ENCODE assay signal across 25 mouse cellular contexts in the genomic region with DNA sequence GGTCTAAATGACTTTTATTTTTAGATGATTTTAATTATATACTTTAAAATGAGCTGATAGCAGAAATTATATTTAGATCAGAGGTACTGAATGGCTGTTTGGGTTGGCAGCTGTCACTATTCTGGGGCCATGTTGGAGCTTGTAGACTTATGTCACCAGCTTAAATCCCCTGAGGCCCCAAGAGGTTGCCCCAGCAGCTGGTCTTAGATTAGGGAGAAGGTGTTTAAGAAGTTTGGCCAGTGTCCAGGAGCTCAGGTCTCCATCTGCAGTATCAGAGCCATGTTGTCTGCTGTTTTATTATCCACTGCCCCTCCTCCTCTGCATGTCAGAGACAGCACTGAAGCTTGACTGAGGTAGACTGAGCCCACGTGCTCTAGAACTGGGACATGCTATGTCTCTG. TPM values are rescaled to one million over a fixed set of nuclear protein-coding genes. Genes with fewer than 3 reads are reported as not detected.
A peak's percentile ranks its signal among the peaks of the same experiment; 100 is the strongest.
DNase-seq lines count a peak whose midpoint lies in the region; ATAC-seq and TF ChIP-seq lines count a peak whose summit lies in the region.
"Had no signal": no experiment of that assay in that cellular context is flagged by ENCODE, and none has a peak within 500 bp of the region (broad histone marks: within the 10 kb centered on the region; RNA-seq: fewer than 3 reads in every experiment).

No protein-coding gene starts in this region.

- H3K4me1 ChIP-seq in embryonic facial prominence, embryonic 14.5 days (ENCODE audit: control insufficient read depth, insufficient read depth, low read length): no peaks in the 10 kb centered on the region
- no peaks in the 10 kb centered on the region for H3K4me1 ChIP-seq in embryonic facial prominence, embryonic 10.5 days
- H3K4me1 ChIP-seq in heart, postnatal 0 days (ENCODE audit: control insufficient read depth, insufficient read depth): peaks cover 8% of the 10 kb centered on the region
- peaks cover 5% of the 10 kb centered on the region; the same call in 1 of the 2 replicates for H3K4me1 ChIP-seq in heart, embryonic 10.5 days
- H3K4me1 ChIP-seq in midbrain, embryonic 14.5 days (ENCODE audit: control insufficient read depth, insufficient read depth, low read length): no peaks in the 10 kb centered on the region
- no peaks in the 10 kb centered on the region for H3K4me1 ChIP-seq in midbrain, embryonic 15.5 days
- H3K4me1 ChIP-seq: forebrain, embryonic 12.5 days; hindbrain, embryonic 10.5 days; lung, embryonic 15.5 days; midbrain, embryonic 12.5 days; stomach, embryonic 15.5 days had no signal

- no peak overlapping the region for H3K4me2 ChIP-seq in embryonic facial prominence, embryonic 14.5 days (ENCODE audit: low read depth, low read length)
- no peak overlapping the region for H3K4me2 ChIP-seq in heart, postnatal 0 days (ENCODE audit: low read depth, low read length)
- no peak overlapping the region for H3K4me2 ChIP-seq in midbrain, embryonic 14.5 days (ENCODE audit: low read length)
- H3K4me2 ChIP-seq in midbrain, embryonic 15.5 days: no peak overlapping the region
- H3K4me2 ChIP-seq: forebrain, embryonic 12.5 days; lung, embryonic 15.5 days; midbrain, embryonic 12.5 days; stomach, embryonic 15.5 days had no signal

- peak; percentile 80 for DNase-seq in embryonic facial prominence, embryonic 14.5 days (ENCODE audit: low spot score)
- no peak for DNase-seq in embryonic facial prominence, embryonic 10.5 days (ENCODE audit: low spot score)
- peak; percentile 15 for DNase-seq in heart, postnatal 0 days (ENCODE audit: low spot score)
- no peak for DNase-seq in heart, embryonic 10.5 days (ENCODE audit: low spot score)
- DNase-seq in midbrain, embryonic 14.5 days: peak; percentile 18
- DNase-seq in retina, postnatal 7 days (ENCODE audit: low read depth, low spot score): peak; percentile 84
- DNase-seq: adrenal gland, postnatal 10 days; cerebellum, adult 11-12 months; cerebellum, postnatal 14 days; gastrocnemius, postnatal 10 days; heart, adult 18-20 months; kidney, adult 2 months; kidney, postnatal 10 days; lung, postnatal 4 days; thymus, adult 18-20 months; thymus, postnatal 4 days had no signal

- no peaks in the 10 kb centered on the region for H3K9me3 ChIP-seq in embryonic facial prominence, embryonic 14.5 days (ENCODE audit: control insufficient read depth, low read length)
- no peaks in the 10 kb centered on the region for H3K9me3 ChIP-seq in embryonic facial prominence, embryonic 10.5 days
- H3K9me3 ChIP-seq in heart, postnatal 0 days (replicated peaks; ENCODE audit: control insufficient read depth, low read length): no peaks in the 10 kb centered on the region
- no peaks in the 10 kb centered on the region for H3K9me3 ChIP-seq in heart, embryonic 10.5 days
- no peaks in the 10 kb centered on the region for H3K9me3 ChIP-seq in midbrain, embryonic 14.5 days (ENCODE audit: control insufficient read depth, low read length)
- H3K9me3 ChIP-seq in midbrain, embryonic 15.5 days: no peaks in the 10 kb centered on the region
- H3K9me3 ChIP-seq: forebrain, embryonic 12.5 days; hindbrain, embryonic 10.5 days; lung, embryonic 15.5 days; midbrain, embryonic 12.5 days; stomach, embryonic 15.5 days had no signal

- TF ChIP-seq CTCF in heart, postnatal 0 days (IDR thresholded peaks at IDR 0.05; ENCODE audit: low read depth): no peak

- H3K4me3 ChIP-seq in embryonic facial prominence, embryonic 14.5 days (ENCODE audit: low read depth, low read length): no peak overlapping the region
- H3K4me3 ChIP-seq in embryonic facial prominence, embryonic 10.5 days: no peak overlapping the region
- H3K4me3 ChIP-seq in heart, postnatal 0 days (ENCODE audit: low read depth, low read length): no peak overlapping the region
- no peak overlapping the region for H3K4me3 ChIP-seq in heart, embryonic 10.5 days
- H3K4me3 ChIP-seq in midbrain, embryonic 14.5 days (replicated peaks; ENCODE audit: low read depth, low read length): no peak overlapping the region
- H3K4me3 ChIP-seq in midbrain, embryonic 15.5 days: no peak overlapping the region
- H3K4me3 ChIP-seq: forebrain, embryonic 12.5 days; hindbrain, embryonic 10.5 days; lung, embryonic 15.5 days; midbrain, embryonic 12.5 days; stomach, embryonic 15.5 days had no signal

- H3K27me3 ChIP-seq in embryonic facial prominence, embryonic 14.5 days (replicated peaks; ENCODE audit: control insufficient read depth, insufficient read depth, low read length): no peaks in the 10 kb centered on the region
- H3K27me3 ChIP-seq in embryonic facial prominence, embryonic 10.5 days (replicated peaks; ENCODE audit: low read depth, poor library complexity, severe bottlenecking): no peaks in the 10 kb centered on the region
- H3K27me3 ChIP-seq in heart, postnatal 0 days (ENCODE audit: control insufficient read depth, insufficient read depth, low read length): no peaks in the 10 kb centered on the region
- no peaks in the 10 kb centered on the region for H3K27me3 ChIP-seq in heart, embryonic 10.5 days (ENCODE audit: insufficient read depth, poor library complexity, severe bottlenecking)
- H3K27me3 ChIP-seq in midbrain, embryonic 14.5 days (ENCODE audit: control insufficient read depth, insufficient read depth, low read length): no peaks in the 10 kb centered on the region
- H3K27me3 ChIP-seq in midbrain, embryonic 15.5 days (replicated peaks): no peaks in the 10 kb centered on the region
- H3K27me3 ChIP-seq: forebrain, embryonic 12.5 days; lung, embryonic 15.5 days; midbrain, embryonic 12.5 days; stomach, embryonic 15.5 days had no signal

- H3K9ac ChIP-seq in embryonic facial prominence, embryonic 14.5 days (ENCODE audit: low read depth, low read length): no peak overlapping the region
- no peak overlapping the region for H3K9ac ChIP-seq in heart, postnatal 0 days (replicated peaks; ENCODE audit: low read depth, low read length)
- no peak overlapping the region for H3K9ac ChIP-seq in midbrain, embryonic 14.5 days (replicated peaks; ENCODE audit: low read length)
- H3K9ac ChIP-seq in midbrain, embryonic 15.5 days: no peak overlapping the region
- H3K9ac ChIP-seq: forebrain, embryonic 12.5 days; lung, embryonic 15.5 days; midbrain, embryonic 12.5 days; stomach, embryonic 15.5 days had no signal

- peak; percentile 50 for ATAC-seq in embryonic facial prominence, embryonic 14.5 days (ENCODE audit: low read depth)
- no peak for ATAC-seq in heart, postnatal 0 days (ENCODE audit: insufficient read depth, low read depth)
- ATAC-seq in midbrain, embryonic 14.5 days (ENCODE audit: low FRiP score, low TSS enrichment): no peak
- ATAC-seq in midbrain, embryonic 15.5 days (replicated peaks): no peak
- no peak for ATAC-seq in cerebellum, adult (ENCODE audit: insufficient number of reproducible peaks, low FRiP score, low TSS enrichment)
- ATAC-seq: activated CD4-positive, CD25-positive, alpha-beta regulatory T cell, adult 4 months; CD4-positive, CD25-positive, alpha-beta regulatory T cell, adult 4 months had no signal

- TF ChIP-seq EP300 in heart, postnatal 0 days (IDR thresholded peaks at IDR 0.05; ENCODE audit: low read depth): no peak

- WGBS in embryonic facial prominence, embryonic 14.5 days: 81% methylated on average over 1 of the region's 1 CpGs
- WGBS in embryonic facial prominence, embryonic 10.5 days: 89% methylated on average over 1 of the region's 1 CpGs
- 38% methylated on average over 1 of the region's 1 CpGs for WGBS in heart, postnatal 0 days
- 71% methylated on average over 1 of the region's 1 CpGs for WGBS in heart, embryonic 10.5 days
- WGBS in midbrain, embryonic 14.5 days: 89% methylated on average over 1 of the region's 1 CpGs
- WGBS in midbrain, embryonic 15.5 days: 79% methylated on average over 1 of the region's 1 CpGs

- H3K36me3 ChIP-seq in embryonic facial prominence, embryonic 14.5 days (ENCODE audit: control insufficient read depth, insufficient read depth, low read length): peaks cover 93% of the 10 kb centered on the region
- peaks cover 100% of the 10 kb centered on the region for H3K36me3 ChIP-seq in embryonic facial prominence, embryonic 10.5 days (replicated peaks)
- H3K36me3 ChIP-seq in heart, postnatal 0 days (replicated peaks; ENCODE audit: control insufficient read depth, insufficient read depth, low read length): peaks cover 81% of the 10 kb centered on the region
- H3K36me3 ChIP-seq in heart, embryonic 10.5 days: peaks cover 92% of the 10 kb centered on the region
- H3K36me3 ChIP-seq in midbrain, embryonic 14.5 days (ENCODE audit: control insufficient read depth, insufficient read depth, low read length): peaks cover 98% of the 10 kb centered on the region
- H3K36me3 ChIP-seq in midbrain, embryonic 15.5 days (replicated peaks): peaks cover 60% of the 10 kb centered on the region

- H3K27ac ChIP-seq in embryonic facial prominence, embryonic 14.5 days (replicated peaks; ENCODE audit: low read depth, low read length): no peak overlapping the region
- no peak overlapping the region for H3K27ac ChIP-seq in embryonic facial prominence, embryonic 10.5 days (replicated peaks)
- H3K27ac ChIP-seq in heart, postnatal 0 days (ENCODE audit: low read depth): 0 out of 2 replicates have a peak overlapping the region, but pooled peaks have one; percentile 21
- H3K27ac ChIP-seq in heart, embryonic 10.5 days: no peak overlapping the region
- H3K27ac ChIP-seq in midbrain, embryonic 14.5 days (replicated peaks; ENCODE audit: low read depth, low read length): no peak overlapping the region
- no peak overlapping the region for H3K27ac ChIP-seq in midbrain, embryonic 15.5 days
- H3K27ac ChIP-seq: forebrain, embryonic 12.5 days; hindbrain, embryonic 10.5 days; lung, embryonic 15.5 days; midbrain, embryonic 12.5 days; stomach, embryonic 15.5 days had no signal

RNA-seq across cellular contexts. Expression of a gene that starts 8.7 kb away (rescaled TPM):
- 136 and 156 TPM in 2 replicates for polyA plus RNA-seq in embryonic facial prominence, embryonic 14.5 days (2014; fragmentation: Nextera tagmentation; extraction: Ambion mirVana)
- polyA plus RNA-seq in embryonic facial prominence, embryonic 10.5 days (2016; fragmentation: Nextera tagmentation; extraction: Ambion mirVana): 188 and 189 TPM in 2 replicates
- total RNA-seq in heart, postnatal 0 days (2014; rRNA removed; ENCODE audit: low replicate concordance): 56.8 and 61.6 TPM in 2 replicates
- 153 TPM in 2 replicates for polyA plus RNA-seq in heart, postnatal 0 days (2015; fragmentation: Nextera tagmentation; extraction: Ambion mirVana)
- 193 and 205 TPM in 2 replicates for polyA plus RNA-seq in heart, embryonic 10.5 days (2016; fragmentation: Nextera tagmentation; extraction: Ambion mirVana)
- 113 and 119 TPM in 2 replicates for polyA plus RNA-seq in midbrain, embryonic 14.5 days (2014; fragmentation: Nextera tagmentation; extraction: Ambion mirVana)
- 119 and 127 TPM in 2 replicates for polyA plus RNA-seq in midbrain, embryonic 15.5 days (2015; fragmentation: Nextera tagmentation; extraction: Ambion mirVana)

RNA-seq across cellular contexts. Expression of a gene that starts 42.9 kb away (rescaled TPM):
- 56.3 and 59.5 TPM in 2 replicates for polyA plus RNA-seq in embryonic facial prominence, embryonic 14.5 days (2014; fragmentation: Nextera tagmentation; extraction: Ambion mirVana)
- polyA plus RNA-seq in embryonic facial prominence, embryonic 10.5 days (2016; fragmentation: Nextera tagmentation; extraction: Ambion mirVana): 50.5 and 50.6 TPM in 2 replicates
- total RNA-seq in heart, postnatal 0 days (2014; rRNA removed; ENCODE audit: low replicate concordance): 46.5 and 71.5 TPM in 2 replicates
- 22.4 and 22.6 TPM in 2 replicates for polyA plus RNA-seq in heart, postnatal 0 days (2015; fragmentation: Nextera tagmentation; extraction: Ambion mirVana)
- 40.3 and 43.8 TPM in 2 replicates for polyA plus RNA-seq in heart, embryonic 10.5 days (2016; fragmentation: Nextera tagmentation; extraction: Ambion mirVana)
- polyA plus RNA-seq in midbrain, embryonic 14.5 days (2014; fragmentation: Nextera tagmentation; extraction: Ambion mirVana): 41.8 and 48.3 TPM in 2 replicates
- 51.3 and 54.3 TPM in 2 replicates for polyA plus RNA-seq in midbrain, embryonic 15.5 days (2015; fragmentation: Nextera tagmentation; extraction: Ambion mirVana)

Comparison
In these comparisons a context has a peak if more than half of its experiments do, and no peak if none do; other contexts are left out.
1. DNase-seq: peak in embryonic facial prominence, embryonic 14.5 days (single experiment), heart, postnatal 0 days (single experiment), midbrain, embryonic 14.5 days (single experiment) and retina, postnatal 7 days (single experiment); none in embryonic facial prominence, embryonic 10.5 days (single experiment) and heart, embryonic 10.5 days (single experiment).